Comparison of ENCODE assay signal across 33 mouse cellular contexts in the genomic region with DNA sequence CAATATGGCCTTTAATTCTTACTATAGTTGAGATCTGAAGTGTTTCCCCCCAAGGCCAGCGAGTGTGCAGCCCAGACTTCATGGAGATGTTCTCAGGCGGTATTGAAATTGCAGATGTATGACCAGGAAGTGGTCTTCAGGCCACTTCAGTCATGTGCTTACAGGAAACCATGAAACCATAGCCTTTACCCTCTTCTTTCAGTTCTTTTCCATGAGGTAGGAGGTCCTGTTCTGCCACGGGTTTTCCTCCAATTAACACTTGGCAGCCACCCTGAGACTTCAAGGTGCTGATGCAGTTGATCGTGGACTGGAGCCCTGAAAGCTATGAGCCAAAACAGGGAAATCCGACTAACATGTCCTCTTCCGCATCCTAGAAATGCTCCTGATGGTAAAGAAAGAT. TPM values are rescaled to one million over a fixed set of nuclear protein-coding genes. Genes with fewer than 3 reads are reported as not detected.
"Had no signal": no experiment of that assay in that cellular context is flagged by ENCODE, and none has a peak within 500 bp of the region (broad histone marks: within the 10 kb centered on the region; RNA-seq: fewer than 3 reads in every experiment).

No protein-coding gene starts in this region.

- DNase-seq: gastrocnemius, postnatal 10 days; gastrocnemius, postnatal 25 days; heart, adult 11 months; heart, adult 2 months; heart, postnatal 14 days; heart, postnatal 36 days; kidney, adult 11 months; kidney, adult 2 months; kidney, adult 9 months; kidney, postnatal 14 days; kidney, postnatal 36 days; layer of hippocampus, adult 9-11 months; layer of hippocampus, postnatal 36 days; liver; liver, embryonic 13.5 days had no signal

- H3K4me1 ChIP-seq: heart, embryonic 13.5 days; heart, embryonic 15.5 days; hindbrain, embryonic 10.5 days; hindbrain, embryonic 12.5 days; intestine, embryonic 15.5 days; kidney, embryonic 15.5 days; limb, embryonic 10.5 days; limb, embryonic 12.5 days; liver, embryonic 13.5 days; liver, embryonic 15.5 days had no signal

- ATAC-seq: hindbrain, embryonic 16.5 days; inflammation-experienced regulatory T-cells, adult 6 months; intestine, embryonic 15.5 days had no signal

- H3K4me2 ChIP-seq: heart, embryonic 11.5 days; heart, embryonic 13.5 days; heart, embryonic 15.5 days; hindbrain, embryonic 12.5 days; hindbrain, embryonic 14.5 days; intestine, embryonic 15.5 days; kidney, embryonic 15.5 days; limb, embryonic 12.5 days; liver, embryonic 11.5 days; liver, embryonic 13.5 days; liver, embryonic 15.5 days had no signal

- H3K27ac ChIP-seq: heart, adult 2 months; heart, embryonic 13.5 days; heart, embryonic 15.5 days; hindbrain, embryonic 10.5 days; hindbrain, embryonic 12.5 days; hindbrain, embryonic 14.5 days; intestine, embryonic 15.5 days; kidney, embryonic 15.5 days; kidney, postnatal 0 days; limb, embryonic 10.5 days; limb, embryonic 12.5 days; liver, embryonic 13.5 days; liver, embryonic 15.5 days had no signal

- H3K9ac ChIP-seq: heart, embryonic 13.5 days; heart, embryonic 15.5 days; hindbrain, embryonic 12.5 days; hindbrain, embryonic 14.5 days; intestine, embryonic 15.5 days; kidney, embryonic 15.5 days; limb, embryonic 12.5 days; liver, embryonic 13.5 days; liver, embryonic 15.5 days had no signal

- H3K9me3 ChIP-seq: heart, embryonic 13.5 days; heart, embryonic 15.5 days; hindbrain, embryonic 10.5 days; hindbrain, embryonic 12.5 days; intestine, embryonic 15.5 days; kidney, embryonic 15.5 days; limb, embryonic 10.5 days; limb, embryonic 12.5 days; liver, embryonic 13.5 days; liver, embryonic 15.5 days had no signal

- H3K27me3 ChIP-seq: heart, embryonic 13.5 days; heart, embryonic 15.5 days; hindbrain, embryonic 12.5 days; intestine, embryonic 15.5 days; kidney, embryonic 15.5 days; limb, embryonic 12.5 days; liver, embryonic 13.5 days; liver, embryonic 15.5 days had no signal

- H3K4me3 ChIP-seq: heart, adult 2 months; heart, embryonic 13.5 days; heart, embryonic 15.5 days; hindbrain, embryonic 10.5 days; hindbrain, embryonic 12.5 days; intestine, embryonic 15.5 days; kidney, embryonic 15.5 days; limb, embryonic 10.5 days; limb, embryonic 12.5 days; liver, embryonic 13.5 days; liver, embryonic 15.5 days had no signal

- H3K36me3 ChIP-seq: heart, embryonic 13.5 days; heart, embryonic 15.5 days; hindbrain, embryonic 10.5 days; hindbrain, embryonic 12.5 days; intestine, embryonic 15.5 days; kidney, embryonic 15.5 days; limb, embryonic 10.5 days; limb, embryonic 12.5 days; liver, embryonic 13.5 days; liver, embryonic 15.5 days had no signal

RNA-seq across cellular contexts. Expression of gene Itprid1, which starts 7.0 kb away (rescaled TPM):
- total RNA-seq: gastrocnemius, adult 18-20 months; gastrocnemius, postnatal 10 days; gastrocnemius, postnatal 25 days; gastrocnemius, postnatal 4 days; heart, adult 2 months; heart, postnatal 14 days; heart, postnatal 36 days had no signal
- polyA plus RNA-seq: heart, embryonic 11.5 days; heart, embryonic 13.5 days; heart, embryonic 15.5 days; heart, postnatal 0 days; hindbrain, embryonic 14.5 days; inflammation-experienced regulatory T-cells, adult 6 months; intestine, embryonic 15.5 days; kidney, adult 2 months; limb, embryonic 12.5 days; liver, embryonic 11.5 days; liver, embryonic 13.5 days; liver, embryonic 15.5 days had no signal
